Mouse (Mus musculus): ENCODE measurements around the gene Olfr168.
"Not testable (repeated sequence)": the region's sequence is repeated elsewhere in the genome, so short reads cannot be mapped to it uniquely, and the experiment has no call there.

Olfr168 gene

DNA sequence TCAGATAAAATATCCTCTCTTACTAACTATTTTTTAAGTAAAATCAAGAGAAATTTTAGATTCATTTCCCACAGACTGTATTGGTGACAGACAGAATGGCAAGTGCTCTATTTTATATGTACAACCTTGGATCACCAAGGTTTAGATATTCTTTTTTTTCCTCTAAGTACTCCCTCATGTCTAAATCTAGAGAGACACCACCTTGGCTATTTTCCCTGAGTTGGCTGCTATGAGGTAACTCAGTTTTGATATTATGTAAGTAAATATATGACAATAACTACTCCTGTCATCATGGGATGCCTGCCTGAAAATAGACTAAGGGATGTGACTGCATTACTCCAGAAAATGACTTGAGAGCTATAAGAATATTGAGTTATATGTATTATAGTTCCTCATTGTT is at the start of gene Olfr168:
Gene Olfr168, minus strand, starts transcription at position 101 of the 400 bp plus-strand sequence.
- no peak for DNase-seq (ENCODE audit: low read depth, low spot score)

DNA sequence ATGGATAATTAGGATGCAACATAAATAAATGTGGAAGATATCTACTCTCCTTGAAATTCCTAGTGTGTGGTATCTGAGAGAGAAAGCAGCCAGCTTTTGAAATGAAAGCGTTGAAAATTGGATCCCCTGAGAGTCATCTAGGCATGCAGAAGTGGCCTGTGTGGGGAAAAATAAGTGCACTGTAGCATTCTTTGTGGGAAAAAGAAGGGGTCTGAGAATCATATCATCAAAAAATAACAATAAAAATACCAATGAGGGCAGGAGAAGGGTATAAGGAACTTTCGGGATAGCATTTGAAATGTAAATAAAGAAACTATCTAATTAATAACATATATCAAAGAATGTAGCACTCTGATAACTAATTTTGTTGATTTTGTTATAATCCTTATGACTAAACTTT is 36.4 kb upstream of the Olfr168 start, which contains the start of gene Olfr169:
Gene Olfr169, minus strand, starts transcription at position 101 of the 400 bp plus-strand sequence.
- not testable (repeated sequence) for DNase-seq (ENCODE audit: low read depth, low spot score)

DNA sequence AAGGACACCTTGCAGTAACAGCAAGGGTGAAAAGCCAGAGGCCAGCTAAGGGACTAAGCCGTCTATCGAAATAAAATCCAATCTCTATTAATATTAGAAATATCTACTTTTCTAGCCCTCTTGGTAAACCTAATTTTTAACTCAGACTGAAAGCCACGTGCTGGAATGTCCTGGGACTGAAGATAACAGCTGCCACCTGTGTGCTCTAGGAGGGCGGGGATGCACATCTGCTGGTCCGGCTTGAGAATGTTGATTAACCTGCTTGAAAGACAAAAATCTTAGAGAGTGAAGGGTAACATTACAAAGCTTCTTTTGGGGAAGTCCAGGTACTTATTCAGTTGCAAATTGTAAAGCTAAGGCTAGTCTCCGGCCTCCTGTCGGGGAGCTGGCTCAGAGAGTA is 18.1 kb upstream of the Olfr168 start:
- DNase-seq (ENCODE audit: low read depth, low spot score), result not testable (repeated sequence)

DNA sequence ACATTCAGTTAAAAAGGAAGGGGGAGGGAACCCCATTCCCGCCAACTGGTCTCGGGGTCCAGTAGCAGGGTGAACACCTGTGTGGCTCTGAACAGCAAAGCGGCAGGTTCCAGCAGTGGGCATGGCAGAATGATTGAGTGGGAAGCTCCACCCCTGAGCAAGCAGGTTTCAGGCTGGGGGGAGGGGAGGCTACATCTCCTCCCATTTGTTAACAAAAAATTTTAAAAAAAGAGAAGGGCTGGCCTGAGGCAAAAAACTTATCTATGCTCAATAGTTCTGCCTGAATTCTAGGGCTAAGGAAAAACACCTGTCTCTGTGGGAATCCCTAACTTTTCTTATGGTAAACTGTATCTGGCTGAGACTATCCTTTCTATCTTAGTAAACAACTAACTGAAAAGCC is 16.9 kb upstream of the Olfr168 start:
- DNase-seq (ENCODE audit: low read depth, low spot score), result not testable (repeated sequence)

DNA sequence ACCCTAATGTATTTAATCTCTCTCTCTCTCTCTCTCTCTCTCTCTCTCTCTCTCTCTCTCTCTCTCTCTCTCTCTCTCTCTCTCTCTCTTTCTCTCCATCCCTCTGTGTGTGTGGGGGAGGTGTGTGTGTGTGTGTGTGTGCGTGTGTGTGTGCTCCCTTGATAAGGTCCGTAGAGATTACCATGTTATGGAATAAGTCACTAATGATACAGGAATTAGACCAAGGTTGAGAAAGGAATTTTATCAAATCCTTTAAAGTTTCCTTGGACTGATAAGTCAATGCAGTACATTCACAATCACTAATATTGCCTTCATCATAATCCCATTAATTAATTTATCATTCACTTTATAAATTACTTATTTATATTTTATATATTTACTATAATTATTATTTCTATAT is 13.2 kb downstream of the Olfr168 start, which contains the start of gene Olfr167:
Gene Olfr167, minus strand, starts transcription at position 101 of the 400 bp plus-strand sequence.
- no peak for DNase-seq (ENCODE audit: low read depth, low spot score)

DNA sequence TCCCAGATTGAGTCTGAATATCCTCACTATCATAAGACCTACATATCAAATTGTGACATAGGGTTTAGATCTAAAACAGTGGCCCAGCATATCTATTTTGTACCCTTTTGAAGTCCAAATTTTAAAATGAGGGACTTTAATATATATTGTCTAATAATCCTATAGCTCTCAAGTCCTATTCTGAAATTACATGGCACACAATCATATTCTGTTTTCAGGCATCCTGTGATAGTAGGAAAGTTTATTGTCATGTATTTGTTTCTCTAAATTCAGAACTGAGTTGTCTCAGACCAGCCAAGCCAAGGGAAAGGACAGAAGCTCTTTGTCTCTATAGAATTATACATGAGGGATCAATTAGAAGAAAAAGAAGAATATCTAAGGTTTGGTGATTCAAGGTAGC is 52.0 kb downstream of the Olfr168 start, which contains the start of gene Olfr166:
Gene Olfr166, plus strand, starts transcription at position 301 of the 400 bp plus-strand sequence.
- no peak for DNase-seq (ENCODE audit: low read depth, low spot score)

All from CD4-positive helper T cell, adult 2 months (primary cell).